Mouse (Mus musculus) mouse trophoblast stem cell (cell line): Measurements from ENCODE around the gene Zcchc2.

ENCODE experiments used
- in situ Hi-C, 2 experiments: fragments of 300-500 bp; cut with MseI, MboI; formaldehyde crosslinking; loops; 2 replicates in 1 of 2; 3 replicates in 1 of 2; pipeline ENCODE4 v1.15.1; 2025

The Zcchc2 gene

DNA sequence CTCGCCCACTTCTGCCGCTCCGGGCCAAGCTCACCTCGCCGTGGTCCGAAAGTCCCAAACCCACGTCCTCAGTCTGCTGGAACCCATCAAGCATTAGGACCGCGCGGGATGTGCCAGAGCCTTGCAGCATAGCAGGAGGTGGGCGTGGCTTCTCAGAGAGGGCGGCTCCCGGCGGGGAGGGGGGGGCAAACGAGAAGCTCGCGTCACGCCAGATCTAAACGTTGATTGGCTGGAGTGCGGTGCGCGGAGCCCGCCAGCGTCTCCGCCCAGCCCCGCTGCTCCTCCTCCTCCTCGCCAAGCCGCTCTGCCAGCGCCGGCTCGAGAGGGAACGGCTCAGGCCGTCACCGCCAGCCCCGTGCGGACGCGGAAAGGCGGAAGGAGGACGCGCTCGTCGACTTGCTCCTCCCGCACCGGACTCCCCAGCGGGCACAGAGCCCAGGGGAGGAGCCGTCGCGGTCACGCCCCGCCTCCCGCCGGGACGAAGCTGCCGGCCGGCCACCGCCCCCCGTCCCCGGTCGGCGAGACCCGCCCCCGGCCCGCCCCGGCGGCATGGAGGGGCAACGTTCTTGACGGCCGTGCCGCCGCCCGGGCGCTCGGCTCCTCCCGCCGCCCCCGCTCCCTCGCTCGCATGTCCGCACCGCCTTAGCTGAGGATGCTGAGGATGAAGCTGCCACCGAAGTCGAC, at the start of gene Zcchc2:
Gene Zcchc2, plus strand, starts transcription at position 269 of the 684 bp plus-strand sequence.
- in situ Hi-C loops: no loop called here

DNA sequence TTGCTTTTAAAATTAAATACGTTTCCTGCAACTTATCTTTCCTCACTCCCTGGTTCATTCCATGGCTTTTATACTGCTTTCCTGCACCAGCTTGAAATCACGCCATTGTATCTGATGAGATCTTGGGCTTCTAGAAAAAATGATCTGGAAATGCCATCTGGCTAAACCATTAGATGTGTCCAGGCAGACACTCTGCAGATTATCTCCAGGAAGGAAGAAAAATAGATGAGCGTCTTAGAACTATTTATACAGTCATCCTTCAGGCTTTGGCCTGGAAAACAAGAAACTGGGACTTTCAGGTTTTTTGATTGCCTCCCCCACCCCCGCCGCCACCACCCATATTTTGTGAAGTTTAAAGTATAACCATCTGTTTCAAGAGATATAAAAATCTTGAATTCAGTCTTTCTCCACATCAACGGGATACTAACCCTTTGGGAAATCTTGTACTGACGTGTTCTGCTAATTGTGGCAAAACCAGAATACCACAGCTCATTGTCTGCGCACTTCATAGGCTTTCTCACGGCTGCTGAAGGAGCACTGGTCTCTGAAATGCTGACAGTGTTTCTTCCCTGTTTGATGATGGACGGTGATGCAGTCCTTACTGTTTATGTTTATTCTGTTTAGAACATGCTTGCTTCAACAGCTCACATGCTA, 45.2 kb upstream of the Zcchc2 start:
- in situ Hi-C loops: no loop called here

GRCm38 (mm10) chr1:105946581-105947540, 43.3 kb upstream of the Zcchc2 start:
- in situ Hi-C loops: no loop called here

DNA sequence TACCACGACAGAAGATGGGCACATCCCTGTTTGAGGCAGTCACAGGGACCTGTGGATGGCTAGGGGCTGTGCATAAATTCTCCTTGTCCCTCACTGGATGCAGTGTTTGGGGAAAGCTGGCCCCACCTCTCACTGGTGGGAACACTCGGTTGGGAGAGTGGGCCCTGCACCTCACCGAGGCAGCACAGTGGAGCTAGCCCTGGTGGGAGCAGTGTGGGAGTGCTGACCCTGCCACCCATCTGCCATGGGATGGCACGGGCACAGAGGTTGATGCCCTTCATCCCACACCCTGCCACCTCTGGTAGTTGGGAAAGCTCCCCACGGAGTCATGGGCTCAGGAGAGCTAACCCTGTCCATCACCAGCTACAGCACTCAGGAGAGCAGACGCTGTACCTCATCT, 41.9 kb upstream of the Zcchc2 start:
- in situ Hi-C loops: no loop called here

GRCm38 (mm10) chr1:105953588-105953987, 36.6 kb upstream of the Zcchc2 start:
- in situ Hi-C loops: no loop called here

GRCm38 (mm10) chr1:105954047-105954446, 36.2 kb upstream of the Zcchc2 start:
- in situ Hi-C loops: no loop called here

DNA sequence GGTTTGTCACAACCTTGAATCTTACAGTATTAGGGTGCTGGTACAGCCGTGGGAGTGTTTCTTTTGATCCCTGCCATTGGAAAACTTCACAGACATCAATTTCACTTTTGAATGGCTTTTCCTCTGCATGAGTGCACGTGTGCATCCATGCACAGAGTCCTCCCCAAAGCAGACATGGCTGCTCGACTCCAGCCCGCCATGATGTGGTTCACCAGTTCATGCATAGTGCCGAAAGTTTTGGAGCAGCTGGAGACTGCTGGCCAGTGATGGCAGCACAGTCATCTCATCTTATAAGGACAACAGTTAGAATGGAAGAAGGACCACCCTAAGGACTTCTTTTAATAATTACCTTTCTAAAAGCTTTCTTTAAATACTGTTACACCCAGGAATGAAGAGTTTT, 34.1 kb upstream of the Zcchc2 start:
- in situ Hi-C loops: no loop called here

- in situ Hi-C loops: no loop called here
These were observed 28.7 kb upstream of the Zcchc2 start for GRCm38 (mm10) chr1:105961472-105961871.

DNA sequence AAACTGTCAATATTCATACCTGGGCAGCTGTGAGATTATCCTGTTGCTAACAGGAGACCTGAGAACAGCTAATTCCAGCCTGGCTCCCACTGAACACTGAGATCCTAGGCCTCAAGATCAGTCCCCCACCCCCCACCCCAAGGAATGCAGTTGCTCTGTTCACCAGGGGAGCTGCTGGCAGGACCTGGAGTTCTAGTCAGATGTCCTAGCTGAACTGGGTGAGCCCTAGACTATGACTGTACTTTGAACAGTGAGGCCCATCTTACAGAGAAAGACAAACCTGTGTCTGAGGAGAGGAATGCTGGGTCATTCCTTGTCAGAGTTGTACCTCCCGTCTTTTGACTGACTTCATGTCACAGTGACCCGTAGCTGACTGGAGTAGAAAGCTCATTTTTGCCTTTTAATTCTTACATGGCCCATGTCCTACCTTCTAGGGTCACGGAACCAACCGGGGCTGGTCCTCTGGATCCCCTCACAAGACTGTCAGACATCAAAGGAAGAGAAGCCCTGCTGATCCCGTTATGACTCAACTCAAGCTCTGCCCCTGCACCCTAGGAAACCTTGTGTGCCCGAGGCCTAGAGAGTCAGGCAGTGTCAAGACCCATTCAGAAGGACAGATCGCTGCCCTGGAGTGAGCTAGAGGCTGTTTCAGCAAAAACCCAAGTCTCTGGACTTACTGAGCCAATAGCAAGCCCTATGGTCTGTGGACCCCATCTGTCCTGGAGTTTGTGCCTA, 28.0 kb upstream of the Zcchc2 start:
- in situ Hi-C loops: no loop called here

DNA sequence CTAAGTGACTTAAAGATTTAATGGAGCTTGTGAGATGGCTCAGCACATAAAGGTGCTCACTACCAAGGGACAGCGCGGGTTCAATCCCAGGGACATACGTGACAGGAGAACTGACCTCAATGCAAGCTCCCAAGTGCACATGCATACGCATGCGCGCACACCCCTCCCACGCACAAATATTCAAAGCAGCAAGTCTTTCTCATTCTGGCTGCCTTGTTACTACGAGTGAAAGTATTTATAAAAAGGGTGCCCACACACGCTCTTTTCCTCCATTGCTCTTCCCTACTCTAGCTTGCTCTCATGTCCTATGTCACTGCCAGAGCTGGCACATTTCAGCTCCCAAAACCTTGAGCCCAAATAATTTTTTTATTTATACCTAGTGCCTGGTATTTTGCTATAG, 27.4 kb upstream of the Zcchc2 start:
- in situ Hi-C loops: no loop called here

GRCm38 (mm10) chr1:105964514-105964913, 25.7 kb upstream of the Zcchc2 start:
- in situ Hi-C loops: no loop called here

GRCm38 (mm10) chr1:105965189-105965588, 25.0 kb upstream of the Zcchc2 start:
- in situ Hi-C loops: no loop called here

- in situ Hi-C loops: no loop called here
These were observed 18.6 kb upstream of the Zcchc2 start for GRCm38 (mm10) chr1:105971490-105972170.

- in situ Hi-C loops: no loop called here
These were observed 16.2 kb upstream of the Zcchc2 start for GRCm38 (mm10) chr1:105974023-105974422.

DNA sequence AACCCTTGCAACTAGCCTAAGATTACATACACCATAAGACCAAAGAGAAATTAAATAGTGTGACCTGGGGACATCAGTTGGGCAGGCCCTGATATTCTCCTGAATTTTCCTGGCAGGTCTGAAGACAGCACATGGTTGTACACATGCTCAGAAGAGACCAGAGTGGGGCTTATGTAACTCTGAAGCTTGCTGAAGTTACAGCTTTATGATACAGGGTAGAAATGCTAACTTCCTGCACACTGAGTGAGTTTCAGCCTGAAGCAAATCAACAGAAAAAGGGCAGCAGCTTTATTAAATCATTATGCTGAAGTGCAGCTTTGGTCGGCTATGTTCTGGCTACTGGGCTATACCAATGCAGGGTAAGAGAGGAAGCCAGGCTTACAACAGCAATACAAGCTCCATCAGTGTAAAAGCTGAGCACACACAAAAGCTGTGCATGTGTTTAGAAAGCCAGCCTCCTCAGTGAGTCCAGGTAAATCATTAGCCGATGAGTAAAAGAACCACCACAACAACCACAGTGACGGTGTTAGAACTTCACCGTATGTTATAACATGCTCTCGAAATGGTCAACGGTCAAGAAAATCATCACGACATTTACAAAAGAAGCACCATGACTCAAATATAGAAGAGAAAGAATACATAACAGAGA, 12.6 kb upstream of the Zcchc2 start:
- in situ Hi-C loops: no loop called here

- in situ Hi-C loops: no loop called here
These were observed 9.2 kb upstream of the Zcchc2 start for GRCm38 (mm10) chr1:105980849-105981610.

GRCm38 (mm10) chr1:105982496-105983364, 7.5 kb upstream of the Zcchc2 start:
- in situ Hi-C loops: no loop called here

- in situ Hi-C loops: no loop called here
These were observed 6.0 kb upstream of the Zcchc2 start for GRCm38 (mm10) chr1:105984172-105984571.

GRCm38 (mm10) chr1:105988171-105988570, 2.0 kb upstream of the Zcchc2 start:
- in situ Hi-C loops: no loop called here
